Mouse (Mus musculus) brain, embryonic 18.5 days (tissue): ENCODE results near the gene 1700024G13Rik.
"Not testable (repeated sequence)": the region's sequence is repeated elsewhere in the genome, so short reads cannot be mapped to it uniquely, and the experiment has no call there.

Experiments
- DNase-seq: peaks from one replicate; pipeline ENCODE4 v3.0.0-alpha.2; 2012; ENCODE audit warnings: low read depth, low spot score

Gene 1700024G13Rik

DNA sequence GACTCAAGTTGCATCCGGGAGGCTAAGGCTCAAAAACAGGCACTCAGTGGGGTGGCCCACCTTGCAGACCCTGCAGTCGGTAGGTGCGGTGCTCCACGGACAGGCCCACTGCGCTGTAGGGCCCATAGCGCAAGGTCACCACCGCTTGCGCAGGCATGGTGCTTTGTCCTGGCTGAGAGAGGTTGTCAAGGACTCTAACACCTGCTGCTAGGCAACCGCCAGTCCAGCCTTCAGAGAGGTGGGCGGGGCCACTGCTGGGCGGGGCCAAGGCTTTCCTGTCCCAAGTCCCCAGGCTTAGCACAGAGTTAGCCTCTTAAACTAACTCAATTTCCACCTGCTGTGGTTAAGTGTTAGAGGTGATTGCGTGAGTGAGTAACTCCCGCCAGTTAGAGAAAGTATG is at the start of gene 1700024G13Rik:
1700024G13Rik (minus strand) TSS at position 196 of the 400 bp plus-strand sequence.
- DNase-seq, result no peak

DNA sequence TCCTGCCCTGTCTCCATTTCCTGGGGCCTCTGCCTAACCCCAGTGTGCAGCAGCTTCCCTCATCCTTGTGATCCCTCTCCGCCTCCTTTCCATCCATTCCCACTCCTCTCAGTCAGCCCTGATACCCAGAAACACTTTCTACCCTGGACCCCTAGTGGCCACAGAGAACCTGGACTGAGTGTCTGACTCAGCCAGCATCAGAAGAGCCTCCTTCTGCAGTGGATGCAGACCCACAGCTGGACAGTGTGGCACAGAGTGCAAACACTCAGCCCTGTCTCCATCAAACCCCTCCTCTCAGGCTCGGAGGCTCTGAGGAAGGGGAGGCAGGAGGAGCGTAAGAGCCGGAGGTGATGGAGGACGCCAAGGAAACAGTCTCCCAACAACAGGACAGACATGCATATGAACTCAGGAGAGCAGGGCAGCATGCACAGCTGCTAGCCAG is 49.2 kb upstream of the 1700024G13Rik start:
- no peak for DNase-seq

DNA sequence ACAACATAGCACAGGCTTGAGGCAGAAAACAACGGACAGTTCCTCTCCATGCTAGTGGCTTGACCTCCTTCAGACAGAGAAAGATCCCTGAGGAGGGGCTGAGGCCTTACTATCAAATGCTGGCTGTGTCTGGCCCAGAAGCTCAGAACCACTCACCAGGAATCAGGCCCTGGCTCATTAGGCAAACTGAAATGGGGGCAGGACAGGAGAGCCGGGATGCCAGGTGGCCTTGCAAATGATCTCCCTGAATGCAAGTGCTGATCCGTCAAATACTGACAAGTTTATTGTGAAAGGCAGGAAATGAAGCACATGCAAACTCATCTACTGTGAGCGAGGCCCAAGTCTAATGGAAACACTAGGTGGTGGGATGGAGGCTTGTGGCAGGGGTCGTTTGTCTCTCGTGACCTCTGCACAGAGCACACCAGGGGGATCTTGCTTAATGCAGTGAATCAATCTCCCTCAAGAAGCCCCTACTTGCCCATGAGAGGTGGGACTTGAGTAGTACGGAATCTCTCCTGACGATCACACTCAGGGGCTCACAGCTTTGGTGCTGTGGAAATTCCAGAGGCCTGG is 40.9 kb upstream of the 1700024G13Rik start:
- DNase-seq, result no peak

DNA sequence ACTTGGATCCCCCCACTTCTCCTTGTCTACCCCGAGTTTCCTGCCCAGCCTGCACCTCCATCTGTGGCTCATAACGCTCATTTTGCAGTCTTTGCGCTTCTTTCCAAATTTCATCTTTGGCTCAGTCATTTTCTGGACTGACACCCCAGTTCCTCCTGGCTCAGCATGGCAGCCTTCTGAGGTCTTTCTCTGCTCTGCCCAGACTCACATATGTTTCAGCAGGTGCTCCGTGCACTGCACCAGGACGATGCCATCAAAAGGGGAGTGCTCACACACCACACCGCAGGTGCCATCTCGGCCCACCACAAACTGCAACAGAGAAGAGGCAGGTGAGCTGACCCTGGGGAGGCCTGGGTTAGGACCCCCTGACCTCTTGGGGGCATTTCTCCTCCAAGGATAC is 35.8 kb upstream of the 1700024G13Rik start:
- DNase-seq, result peak; percentile 39

DNA sequence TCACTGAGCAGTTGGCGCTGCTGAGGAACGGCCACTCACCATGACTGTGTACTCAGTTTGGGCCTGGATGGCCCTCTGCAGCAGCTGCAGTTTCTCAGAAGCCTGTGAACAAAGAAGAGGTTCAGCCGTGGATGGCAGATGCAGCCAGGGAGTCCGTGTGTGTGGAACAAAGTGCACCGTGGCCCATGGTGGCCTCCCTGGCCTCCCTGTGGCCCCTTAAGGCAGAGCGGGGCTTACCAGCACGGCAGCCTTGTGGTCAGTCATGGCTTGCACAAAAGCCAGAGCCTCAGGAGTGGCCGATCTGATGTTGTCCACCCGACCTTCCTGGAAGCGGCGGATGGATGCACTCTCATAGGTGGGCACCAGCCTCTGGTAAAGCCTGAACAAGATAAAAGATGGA is 30.6 kb upstream of the 1700024G13Rik start:
- DNase-seq, result no peak

DNA sequence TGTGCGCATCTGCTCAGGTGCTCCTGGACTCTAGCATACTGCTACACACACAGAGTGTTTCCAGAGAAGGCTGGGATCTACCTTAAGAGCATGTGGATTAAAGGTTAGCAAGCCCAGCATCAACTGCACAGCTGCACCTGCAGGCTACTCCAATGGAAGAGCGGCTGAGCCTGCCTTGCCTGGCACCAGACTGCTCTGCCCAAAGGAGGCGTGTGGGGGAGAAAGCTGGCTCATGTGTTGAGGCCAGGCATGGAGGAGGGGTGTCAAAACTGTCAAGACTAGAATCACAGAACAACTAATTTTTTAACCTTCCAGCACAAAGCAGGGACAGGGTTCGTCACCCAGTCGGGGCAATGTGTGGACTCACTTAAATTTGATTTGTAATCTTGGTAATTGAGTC is 23.9 kb upstream of the 1700024G13Rik start:
- DNase-seq, result no peak

DNA sequence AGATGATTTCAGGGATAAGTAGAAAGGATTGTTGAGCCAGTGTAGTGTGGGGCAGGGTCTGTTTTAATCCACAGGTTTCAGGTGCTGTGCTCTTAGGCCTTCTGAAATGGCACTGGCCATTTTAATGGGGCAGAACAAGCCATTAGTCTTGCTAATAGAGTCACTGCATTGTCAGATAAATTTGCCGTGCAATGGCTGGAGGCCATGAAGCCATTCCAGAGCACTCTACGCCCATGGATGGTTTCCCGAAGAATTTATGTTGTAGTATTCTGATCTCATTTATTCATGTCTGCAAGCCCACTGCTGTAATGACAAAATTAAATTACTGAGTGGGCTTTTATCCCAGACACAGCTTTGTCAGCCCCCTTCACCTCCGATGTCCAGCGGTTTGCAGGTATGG is 21.9 kb upstream of the 1700024G13Rik start:
- no peak for DNase-seq

DNA sequence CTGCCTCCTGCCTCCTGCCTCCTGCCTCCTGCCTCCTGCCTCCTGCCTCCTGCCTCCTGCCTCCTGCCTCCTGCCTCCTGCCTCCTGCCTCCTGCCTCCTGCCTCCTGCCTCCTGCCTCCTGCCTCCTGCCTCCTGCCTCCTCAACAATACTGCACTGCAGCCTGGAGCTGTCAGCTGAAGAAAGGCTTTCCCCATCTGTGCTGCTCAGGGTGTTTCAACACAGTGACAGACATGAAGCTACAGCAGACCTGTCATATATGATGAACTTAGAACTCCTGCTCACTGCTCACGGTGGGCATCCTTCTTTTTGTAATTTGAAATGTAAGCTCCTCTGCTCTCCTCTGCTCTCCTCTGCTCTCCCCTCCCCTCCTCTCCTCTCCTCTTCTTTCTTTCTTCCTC is 17.2 kb upstream of the 1700024G13Rik start:
- DNase-seq, result not testable (repeated sequence)

DNA sequence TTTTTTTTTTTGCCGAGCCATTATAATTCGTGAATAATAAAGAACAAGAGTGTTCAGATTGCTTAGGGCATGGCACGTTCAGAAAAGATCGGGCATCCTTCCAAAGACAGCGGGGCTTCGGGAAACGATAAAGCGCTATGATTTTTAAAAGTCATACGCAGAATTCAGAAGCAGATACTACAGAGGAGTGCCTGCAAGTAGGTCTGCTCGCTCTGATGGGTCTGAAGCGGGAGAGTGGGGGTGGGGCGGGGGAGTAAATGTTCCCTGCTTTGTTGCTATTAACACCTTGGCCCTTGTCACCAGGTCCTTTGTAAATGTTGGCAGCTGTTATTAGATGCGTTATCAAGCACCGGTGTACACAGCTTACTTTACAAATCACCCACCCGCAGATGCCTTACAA is 6.6 kb downstream of the 1700024G13Rik start:
- peak; percentile 22 for DNase-seq

DNA sequence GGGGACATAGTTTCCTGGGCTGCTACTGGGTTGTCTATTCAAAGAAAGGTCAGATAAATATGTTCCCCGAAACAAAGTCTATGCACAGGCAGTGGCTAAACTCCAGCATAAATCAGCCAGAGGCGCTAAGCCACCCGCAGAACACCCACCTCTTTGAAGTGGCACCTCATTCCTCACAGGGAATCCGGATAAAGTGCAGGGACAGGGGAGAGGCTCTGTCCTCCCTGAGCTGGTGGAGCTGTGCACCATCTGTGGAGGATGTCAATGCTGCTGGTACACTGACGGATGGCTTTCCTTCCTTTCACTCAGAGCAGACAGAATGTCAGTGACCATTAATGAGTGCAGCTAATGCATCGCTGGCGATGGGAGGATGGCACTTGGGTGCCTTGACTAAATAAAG is 7.1 kb downstream of the 1700024G13Rik start:
- no peak for DNase-seq

DNA sequence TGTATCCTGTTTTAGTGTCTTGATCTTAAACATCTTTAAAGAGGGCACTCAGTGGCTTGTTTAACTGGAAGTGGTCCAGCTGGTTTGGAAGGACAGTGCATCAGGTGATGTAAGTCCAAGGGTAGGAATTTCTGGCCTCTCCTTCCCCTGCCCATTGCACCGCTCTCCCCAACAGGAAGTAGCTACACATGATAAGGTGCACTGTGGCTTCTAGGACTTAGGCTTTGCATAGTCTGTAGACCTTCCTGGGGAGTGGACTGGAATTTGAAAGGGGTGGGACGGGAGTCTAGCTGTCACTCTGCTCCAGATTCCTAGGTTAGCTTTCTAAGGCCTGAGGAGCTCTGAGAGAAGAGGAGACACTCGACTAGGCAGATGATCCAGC is 8.1 kb downstream of the 1700024G13Rik start:
- no peak for DNase-seq

DNA sequence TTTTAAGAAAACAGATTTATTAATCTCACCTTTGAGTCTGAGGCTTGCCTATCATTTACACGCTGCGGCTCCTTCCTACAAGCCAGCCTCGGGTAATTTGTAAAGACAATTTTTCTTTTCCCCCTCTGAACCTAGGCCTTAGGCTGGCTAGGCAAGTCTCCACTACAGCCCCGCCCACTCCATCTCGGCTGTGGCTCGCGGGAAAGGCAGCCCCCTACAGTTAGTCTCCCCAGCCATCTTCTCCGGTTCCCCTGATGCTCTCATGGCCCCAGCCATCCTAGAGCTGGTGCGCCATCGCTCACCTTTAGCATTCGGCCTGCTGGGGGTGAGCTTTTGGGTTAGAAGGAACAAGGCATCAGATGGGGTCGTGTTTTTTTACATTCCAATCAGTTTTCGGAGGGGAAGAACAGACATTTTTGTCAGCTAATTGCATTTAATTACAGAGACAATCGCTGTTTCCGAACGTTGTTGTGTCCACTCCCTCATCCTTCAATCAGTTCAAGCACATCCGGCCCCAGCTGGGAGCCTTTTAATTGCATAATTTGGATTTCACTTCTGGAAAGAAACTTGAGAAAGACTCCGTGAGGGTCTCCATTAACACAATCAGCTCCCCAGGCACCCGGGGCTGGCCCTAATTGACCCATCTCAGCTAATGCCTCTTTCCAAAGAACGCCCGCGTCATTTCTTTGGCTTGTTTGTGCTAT is 8.6 kb downstream of the 1700024G13Rik start:
- DNase-seq, result no peak

DNA sequence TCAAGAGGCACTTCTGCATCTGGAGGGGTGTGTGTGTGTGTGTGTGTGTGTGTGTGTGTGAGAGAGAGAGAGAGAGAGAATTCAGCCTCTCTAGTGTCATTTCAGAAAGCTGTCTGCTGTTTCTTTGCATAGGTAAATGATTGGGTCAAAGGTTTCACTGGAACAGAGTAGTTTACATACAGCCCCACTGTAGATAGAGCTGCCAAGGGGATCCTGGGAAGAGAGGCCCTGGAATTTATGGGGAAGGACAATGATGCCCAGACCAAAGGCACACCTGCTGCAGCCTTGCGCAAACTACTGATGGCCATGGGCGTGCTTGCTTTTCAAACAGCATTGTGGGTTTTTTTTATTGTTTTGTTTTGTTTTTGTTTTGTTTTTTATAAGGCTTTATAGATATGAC is 15.7 kb downstream of the 1700024G13Rik start:
- no peak for DNase-seq

DNA sequence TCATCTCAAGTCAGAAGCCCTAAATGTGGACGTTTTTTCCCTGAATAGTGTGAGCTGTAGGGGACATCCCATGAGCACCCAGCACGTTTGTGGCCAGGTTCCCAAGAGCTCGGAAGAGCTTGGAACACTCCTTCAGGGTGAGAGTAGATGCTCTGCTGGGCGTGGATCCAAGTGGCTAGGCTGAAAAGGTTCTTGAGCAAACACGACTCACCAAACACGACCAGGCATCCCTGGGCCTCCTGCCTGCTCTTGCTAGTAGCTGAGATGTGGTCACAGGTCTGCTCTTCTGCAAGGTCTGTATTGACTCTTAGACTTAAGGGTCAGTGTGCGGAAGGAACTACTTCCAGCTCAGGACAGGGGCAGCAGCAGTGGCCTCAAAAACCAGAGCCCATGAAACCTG is 18.4 kb downstream of the 1700024G13Rik start:
- no peak for DNase-seq

DNA sequence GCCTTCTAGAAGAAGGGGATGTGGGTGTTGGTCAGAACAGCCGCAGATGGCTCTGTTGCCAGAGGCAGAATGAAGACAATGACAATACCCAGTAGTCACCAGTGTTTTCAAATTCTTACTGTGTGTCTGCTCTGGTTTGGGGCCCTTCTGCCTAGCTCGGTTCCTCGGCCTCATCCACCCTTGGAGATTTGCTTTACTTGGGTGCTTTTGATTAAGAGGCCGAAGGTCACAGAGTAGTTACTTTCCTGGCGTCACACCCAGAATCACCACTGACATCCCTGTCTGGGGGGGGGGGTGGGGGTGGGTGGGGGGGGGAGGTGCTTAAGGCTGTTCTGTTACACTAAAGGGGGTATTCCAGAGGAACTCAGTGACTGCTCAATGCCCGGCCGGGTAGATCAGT is 23.8 kb downstream of the 1700024G13Rik start:
- DNase-seq, result no peak

DNA sequence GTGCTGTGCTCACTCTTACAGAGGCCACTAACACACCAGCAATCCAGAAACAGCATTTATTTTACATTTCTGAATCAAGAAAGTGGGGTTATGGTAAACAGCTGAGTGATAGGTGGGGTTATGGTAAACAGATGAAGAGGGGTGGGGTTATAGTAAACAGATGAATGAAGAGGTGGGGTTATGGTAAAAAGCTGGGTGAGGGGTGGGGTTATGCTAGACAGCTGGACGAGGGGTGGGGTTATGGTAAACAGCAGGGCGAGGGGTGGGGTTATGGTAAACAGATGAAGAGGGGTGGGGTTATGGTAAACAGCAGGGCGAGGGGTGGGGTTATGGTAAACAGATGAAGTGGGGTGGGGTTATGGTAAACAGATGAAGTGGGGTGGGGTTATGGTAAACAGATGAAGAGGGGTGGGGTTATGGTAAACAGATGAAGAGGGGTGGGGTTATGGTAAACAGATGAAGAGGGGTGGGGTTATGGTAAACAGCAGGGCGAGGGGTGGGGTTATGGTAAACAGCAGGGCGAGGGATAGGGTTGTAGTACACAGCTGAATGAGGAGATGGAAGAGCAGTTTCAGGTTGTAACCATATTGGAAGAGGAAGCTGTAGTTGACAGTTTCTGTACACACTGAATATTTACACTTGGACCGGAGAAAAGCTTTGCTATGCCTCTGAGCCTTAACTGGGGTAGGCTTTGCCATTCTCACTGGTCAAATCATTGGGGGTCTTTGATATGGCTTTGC is 36.8 kb downstream of the 1700024G13Rik start:
- not testable (repeated sequence) for DNase-seq

DNA sequence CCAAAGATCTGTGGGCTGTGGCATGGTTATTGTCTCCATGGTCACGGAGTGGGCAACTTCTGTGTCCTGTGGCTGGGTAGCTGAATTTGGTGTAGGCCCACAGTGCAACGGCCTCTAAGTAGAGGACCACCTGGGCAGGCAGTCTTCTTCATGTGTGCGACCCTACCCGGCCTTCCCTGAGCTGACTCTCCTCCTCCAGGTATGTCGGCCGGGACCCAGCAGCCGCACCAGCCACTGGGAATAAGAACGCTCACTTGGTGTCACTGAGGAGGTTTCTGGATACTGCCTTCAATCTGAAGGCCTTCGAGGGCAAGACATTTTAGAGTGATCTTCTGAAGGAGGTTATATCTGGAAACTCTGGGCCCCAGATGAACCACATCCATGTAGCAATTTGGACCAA is 40.9 kb downstream of the 1700024G13Rik start:
- no peak for DNase-seq

DNA sequence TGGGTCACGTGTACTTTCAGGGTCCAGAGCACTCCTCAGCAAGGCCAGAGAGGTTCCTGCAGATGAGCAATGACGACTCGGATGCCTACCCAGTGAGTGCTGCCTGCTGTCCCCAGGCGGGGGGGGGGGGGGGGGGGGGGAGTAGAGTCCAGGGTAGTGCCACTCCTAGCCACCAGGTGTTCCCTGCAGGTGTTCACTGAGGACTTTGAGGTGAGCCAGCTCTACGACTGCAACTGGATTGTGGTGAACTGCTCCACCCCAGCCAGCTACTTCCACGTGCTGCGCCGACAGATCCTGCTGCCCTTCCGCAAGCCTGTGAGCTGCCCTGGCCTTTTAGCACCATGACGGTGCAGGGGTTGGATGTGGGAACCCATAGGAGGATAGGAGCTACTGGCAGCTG is 43.5 kb downstream of the 1700024G13Rik start:
- DNase-seq, result no peak

DNA sequence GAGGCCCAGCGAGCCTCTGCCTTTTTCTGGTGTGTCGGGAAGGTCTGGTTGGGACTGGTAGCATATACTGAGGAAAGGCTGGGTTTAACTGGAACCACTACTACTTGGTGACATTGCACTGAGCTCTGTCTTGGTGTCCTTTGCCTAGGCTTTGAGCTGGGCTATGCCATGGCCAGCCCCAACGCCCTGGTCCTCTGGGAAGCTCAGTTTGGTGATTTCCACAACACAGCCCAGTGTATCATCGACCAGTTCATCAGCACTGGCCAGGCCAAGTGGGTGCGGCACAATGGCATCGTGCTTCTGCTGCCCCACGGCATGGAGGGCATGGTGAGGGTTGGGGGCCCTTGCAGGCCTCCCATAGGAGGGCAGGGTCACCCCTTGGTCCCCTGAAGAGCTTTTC is 44.0 kb downstream of the 1700024G13Rik start:
- no peak for DNase-seq

DNA sequence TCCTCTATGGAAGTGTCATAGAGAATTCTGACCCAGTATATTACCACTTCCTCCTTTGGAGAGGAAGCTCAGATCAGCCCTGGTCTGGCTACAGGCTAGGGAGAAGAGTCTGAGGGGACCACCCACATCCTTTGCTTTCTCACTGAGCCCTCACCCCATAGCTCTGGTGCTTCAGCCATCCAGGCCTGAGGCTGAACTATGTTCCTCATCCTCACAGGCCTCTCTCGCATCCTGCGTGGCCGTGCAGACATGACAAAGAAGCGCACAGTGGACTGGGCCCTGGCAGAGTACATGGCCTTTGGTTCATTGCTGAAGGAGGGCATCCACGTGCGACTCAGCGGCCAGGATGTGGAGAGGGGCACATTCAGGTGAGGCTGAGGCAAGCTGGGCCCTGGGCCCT is 46.4 kb downstream of the 1700024G13Rik start:
- DNase-seq, result no peak

DNA sequence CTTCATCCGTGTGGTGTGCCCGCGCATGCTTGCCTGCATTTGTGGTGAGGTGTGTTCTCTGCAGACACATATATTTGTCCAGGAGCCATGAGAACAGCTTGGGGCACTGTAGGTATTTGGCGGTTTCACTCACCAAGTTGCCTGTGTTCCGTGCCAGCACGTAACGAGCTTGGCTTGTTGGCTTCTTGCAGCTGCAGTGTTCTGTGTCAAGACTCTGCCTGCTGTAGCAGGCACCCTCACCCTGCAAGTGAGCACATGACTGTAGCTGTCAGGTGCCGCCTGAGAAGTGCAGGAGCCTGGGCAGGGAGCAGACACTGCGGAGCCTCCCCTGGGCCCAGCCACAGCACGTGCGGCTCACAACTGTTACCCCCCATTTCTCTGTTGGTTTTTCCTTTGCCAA is 51.6 kb downstream of the 1700024G13Rik start:
- DNase-seq, result no peak

DNA sequence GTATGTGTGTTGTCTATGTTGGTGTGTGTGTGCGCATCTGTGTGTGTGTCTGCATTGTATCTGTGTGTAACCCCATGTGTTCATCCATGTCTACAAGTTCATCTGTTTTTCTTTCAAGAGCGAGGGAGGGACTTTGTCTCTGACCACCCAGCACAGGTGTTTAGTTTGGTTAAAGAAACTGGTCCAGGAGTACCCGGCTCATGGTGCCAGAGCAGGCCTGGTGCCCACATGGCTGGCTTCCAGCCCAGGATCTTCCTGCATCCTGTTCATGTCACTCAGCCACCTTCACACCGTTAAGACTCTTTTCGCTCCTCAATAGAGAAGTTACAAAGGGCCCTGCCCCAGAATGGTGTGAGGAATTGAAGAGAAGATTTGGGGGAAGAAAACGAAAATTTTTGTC is 52.2 kb downstream of the 1700024G13Rik start:
- DNase-seq, result no peak
